Mouse (Mus musculus) heart, embryonic 15.5 days (tissue): Measurements from ENCODE around the gene Anks1b. TPM values are rescaled to one million over a fixed set of nuclear protein-coding genes. Genes with fewer than 3 reads are reported as not detected.

ENCODE experiments used
- ATAC-seq: fragments of 200-750 bp; cut with Nextera tagmentation; replicated peaks from 2 replicates; pipeline ENCODE4 v1.8.0; 2017; ENCODE audit warnings: low read depth, moderate TSS enrichment; ENCODE audit not compliant: insufficient number of reproducible peaks, insufficient read depth, low FRiP score
- H3K27ac ChIP-seq: fragments of 300-500 bp; sonication (generic); 2 replicates; pipeline ENCODE4 v1.5.1; 2015; ENCODE audit warnings: mild to moderate bottlenecking, inconsistent platforms
- H3K27me3 ChIP-seq: fragments of 300-500 bp; sonication (generic); 2 replicates; pipeline ENCODE4 v1.6.1; 2015; ENCODE audit warnings: inconsistent platforms
- H3K36me3 ChIP-seq: fragments of 300-500 bp; sonication (generic); 2 replicates; pipeline ENCODE4 v1.6.1; 2015; ENCODE audit warnings: mild to moderate bottlenecking, inconsistent platforms
- H3K4me1 ChIP-seq: fragments of 300-500 bp; sonication (generic); replicated peaks from 2 replicates; pipeline ENCODE4 v1.6.1; 2015; ENCODE audit warnings: inconsistent platforms
- H3K4me2 ChIP-seq: fragments of 300-500 bp; sonication (generic); 2 replicates; pipeline ENCODE4 v1.6.1; 2015; ENCODE audit warnings: inconsistent platforms, mild to moderate bottlenecking, moderate library complexity
- H3K4me3 ChIP-seq: fragments of 300-500 bp; sonication (generic); 2 replicates; pipeline ENCODE4 v1.5.1; 2015; ENCODE audit warnings: mild to moderate bottlenecking, inconsistent platforms
- H3K9ac ChIP-seq: fragments of 300-500 bp; sonication (generic); 2 replicates; pipeline ENCODE4 v1.6.1; 2015; ENCODE audit warnings: mild to moderate bottlenecking, inconsistent platforms
- H3K9me3 ChIP-seq: fragments of 300-500 bp; sonication (generic); replicated peaks from 2 replicates; pipeline ENCODE4 v1.6.1; 2016; ENCODE audit warnings: inconsistent platforms
- WGBS: fragments of 180-500 bp; shearing (Covaris S2); methylation state at CpG from one replicate; pipeline ENCODE4 v1.1.7; 2015; ENCODE audit warnings: mixed read lengths; 5-methylcytosine and 5-hydroxymethylcytosine counted together
- polyA plus RNA-seq: library from polyadenylated mRNA; unstranded; fragments of >200 nt; fragmentation: Nextera tagmentation; extraction: Ambion mirVana; gene quantifications from 2 replicates; pipeline ENCODE4 v1.2.1, GENCODE M21; 2015

Anks1b gene
- polyA plus RNA-seq, 1 experiment from 2014 or later, result 0.79 TPM

DNA sequence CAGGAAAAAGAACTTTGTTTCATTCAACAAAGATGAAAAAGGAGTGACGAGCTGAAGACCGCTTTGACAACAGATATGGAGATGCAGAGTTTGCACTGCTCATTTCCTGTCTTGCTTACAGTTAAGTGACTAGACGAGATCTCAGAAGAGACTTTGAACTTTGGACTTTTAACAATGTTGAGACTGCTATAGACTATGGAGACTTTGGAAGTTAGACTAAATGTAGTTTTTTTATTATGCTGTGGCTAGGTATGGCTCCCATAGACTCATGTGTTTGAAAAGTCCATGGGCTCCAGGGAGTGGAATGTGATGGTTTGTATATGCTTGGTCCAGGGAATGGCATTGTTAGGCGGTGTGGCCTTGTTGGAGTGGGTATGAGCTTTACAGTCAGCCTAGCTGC lies 1108.5 kb downstream of the Anks1b start:
- Histone ChIP-seq H3K36me3 (no peaks in the 10 kb centered on the region), H3K27ac (no peak overlapping the region), H3K4me2 (no peak overlapping the region), H3K4me3 (no peak overlapping the region), H3K27me3 (no peaks in the 10 kb centered on the region), H3K4me1 (peaks cover 11% of the 10 kb centered on the region), H3K9me3 (no peaks in the 10 kb centered on the region), H3K9ac (no peak overlapping the region)
- ATAC-seq, result no peak
- WGBS, result 72% methylated on average over 4 of the region's 4 CpGs

DNA sequence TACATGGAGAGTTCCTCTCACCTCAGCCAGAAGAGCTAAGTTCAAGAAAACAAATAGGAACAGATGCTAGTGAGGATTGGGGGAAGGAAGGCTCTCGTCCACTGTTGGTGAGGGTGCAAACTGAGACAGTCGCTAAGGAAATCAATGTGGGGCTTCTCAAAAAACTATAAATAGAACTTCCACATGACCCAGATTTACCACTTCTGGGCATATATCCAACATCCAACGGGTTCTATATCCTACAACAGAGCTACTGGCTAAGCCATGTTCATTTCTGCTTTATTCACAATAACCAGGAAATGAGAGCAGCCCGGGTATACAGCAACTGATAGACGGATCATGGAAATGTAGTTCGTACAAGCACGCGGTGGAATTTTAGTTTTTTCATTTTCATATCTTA lies 1109.7 kb downstream of the Anks1b start:
- no peak for ATAC-seq

DNA sequence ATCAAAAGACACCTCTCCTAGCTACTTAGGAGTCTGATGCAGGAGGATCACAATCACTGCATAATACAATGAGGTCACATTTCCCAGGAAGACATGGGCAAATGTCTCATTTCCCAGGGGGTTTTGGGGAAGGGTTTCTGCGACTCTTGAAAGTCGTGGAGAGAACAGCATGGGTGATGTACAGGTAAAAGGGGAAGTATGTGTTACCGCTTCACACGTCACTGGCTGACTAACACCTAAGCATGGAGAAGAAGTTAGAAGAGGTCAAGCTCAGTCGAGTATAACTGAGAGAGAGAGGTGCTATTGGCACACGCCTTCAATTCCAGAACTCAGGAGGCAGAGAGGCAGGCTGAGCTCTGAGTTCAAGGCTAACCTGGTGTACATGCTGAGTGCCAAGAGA lies 1117.0 kb downstream of the Anks1b start:
- Histone ChIP-seq H3K4me2 (no peak overlapping the region), H3K27ac (no peak overlapping the region), H3K27me3 (no peaks in the 10 kb centered on the region), H3K36me3 (peaks cover 14% of the 10 kb centered on the region; the same call in 1 of the 2 replicates), H3K4me1 (no peaks in the 10 kb centered on the region), H3K9ac (no peak overlapping the region), H3K9me3 (no peaks in the 10 kb centered on the region), H3K4me3 (no peak overlapping the region)
- ATAC-seq, result no peak
- WGBS, result 84% methylated on average over 6 of the region's 6 CpGs

More for the DNA sequence above, 1109.7 kb downstream of the Anks1b start:
- WGBS, result 53% methylated on average over 8 of the region's 8 CpGs
- H3K4me3 ChIP-seq, result no peak overlapping the region
- H3K27me3 ChIP-seq, result no peaks in the 10 kb centered on the region
- no peak overlapping the region for H3K9ac ChIP-seq
- peaks cover 11% of the 10 kb centered on the region for H3K4me1 ChIP-seq
- no peak overlapping the region for H3K27ac ChIP-seq
- no peaks in the 10 kb centered on the region for H3K9me3 ChIP-seq
- H3K4me2 ChIP-seq, result no peak overlapping the region
- no peaks in the 10 kb centered on the region for H3K36me3 ChIP-seq

DNA sequence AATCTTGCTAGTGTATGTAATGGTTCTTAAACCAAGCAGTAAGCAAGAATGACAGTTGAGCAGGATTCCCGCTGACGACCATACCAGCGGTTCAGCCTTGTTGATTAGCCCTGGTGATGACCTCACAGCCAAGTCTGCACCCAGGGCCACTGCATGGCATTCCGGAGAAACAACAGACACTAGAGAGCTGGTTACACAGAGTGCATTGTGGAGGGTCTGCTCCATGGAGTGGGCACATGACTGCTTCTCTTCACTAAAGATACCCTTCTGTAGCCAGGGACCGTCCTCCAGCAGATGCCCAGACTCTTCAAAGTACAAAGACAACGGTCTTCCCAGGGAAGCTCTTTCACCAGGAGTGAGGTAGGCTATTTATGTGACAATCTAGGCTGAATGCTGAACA lies 1118.9 kb downstream of the Anks1b start:
- H3K27me3 ChIP-seq, result no peaks in the 10 kb centered on the region
- WGBS, result 76% methylated on average over 6 of the region's 6 CpGs
- H3K4me1 ChIP-seq, result no peaks in the 10 kb centered on the region
- H3K9ac ChIP-seq, result no peak overlapping the region
- H3K36me3 ChIP-seq, result peaks cover 21% of the 10 kb centered on the region
- no peak overlapping the region for H3K4me3 ChIP-seq
- no peak for ATAC-seq
- H3K27ac ChIP-seq, result no peak overlapping the region
- H3K4me2 ChIP-seq, result no peak overlapping the region
- H3K9me3 ChIP-seq, result no peaks in the 10 kb centered on the region

DNA sequence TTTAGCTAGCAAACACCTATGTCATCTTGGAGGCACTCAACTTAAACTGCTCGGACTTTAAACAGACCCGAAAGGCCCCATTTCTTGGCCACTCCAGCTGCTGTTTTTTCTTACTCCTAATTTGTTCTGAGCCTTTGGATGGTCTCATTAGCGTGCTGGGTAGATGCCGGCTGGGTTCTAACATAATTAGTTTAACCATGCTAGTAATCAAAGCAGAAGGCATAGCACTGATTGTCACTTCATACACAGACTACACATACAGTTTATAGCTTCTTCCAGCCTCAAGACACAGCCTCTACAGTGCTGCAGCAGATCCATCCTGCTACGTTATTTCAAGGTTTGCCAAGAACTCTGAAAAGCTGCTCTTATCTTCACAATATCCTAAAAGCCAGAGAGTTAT lies 1120.6 kb downstream of the Anks1b start:
- peaks cover 27% of the 10 kb centered on the region for H3K36me3 ChIP-seq
- WGBS, result 85% methylated on average over 5 of the region's 5 CpGs
- no peak for ATAC-seq

DNA sequence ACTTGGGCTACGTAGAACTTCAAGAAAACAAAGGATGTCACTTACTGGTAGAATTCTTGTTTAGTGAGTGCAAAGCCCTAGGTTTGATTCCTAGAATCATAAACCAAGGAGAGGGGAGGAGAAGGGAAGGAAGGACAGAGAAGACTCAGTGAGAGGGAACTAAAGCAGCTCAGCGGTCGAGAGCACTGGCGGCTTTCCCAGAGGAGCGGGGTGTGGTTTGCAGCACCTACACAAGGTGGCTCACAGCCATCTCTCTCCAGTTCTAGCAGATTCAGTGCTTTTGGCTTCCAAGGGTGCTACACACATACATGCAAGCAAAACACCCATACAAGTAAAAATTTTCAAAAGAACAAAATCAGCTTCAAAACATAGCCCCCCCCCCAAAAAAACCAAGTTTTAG lies 1126.6 kb downstream of the Anks1b start:
- Histone ChIP-seq H3K9ac (no peak overlapping the region), H3K27ac (no peak overlapping the region), H3K36me3 (peaks cover 15% of the 10 kb centered on the region), H3K4me1 (no peaks in the 10 kb centered on the region), H3K9me3 (no peaks in the 10 kb centered on the region), H3K4me2 (no peak overlapping the region), H3K27me3 (no peaks in the 10 kb centered on the region), H3K4me3 (no peak overlapping the region)
- ATAC-seq, result no peak
- 59% methylated on average over 5 of the region's 5 CpGs for WGBS

More for the DNA sequence above, 1120.6 kb downstream of the Anks1b start:
- H3K27me3 ChIP-seq, result no peaks in the 10 kb centered on the region
- no peak overlapping the region for H3K4me2 ChIP-seq
- H3K4me3 ChIP-seq, result no peak overlapping the region
- H3K4me1 ChIP-seq, result no peaks in the 10 kb centered on the region
- H3K27ac ChIP-seq, result no peak overlapping the region
- no peak overlapping the region for H3K9ac ChIP-seq
- H3K9me3 ChIP-seq, result no peaks in the 10 kb centered on the region

DNA sequence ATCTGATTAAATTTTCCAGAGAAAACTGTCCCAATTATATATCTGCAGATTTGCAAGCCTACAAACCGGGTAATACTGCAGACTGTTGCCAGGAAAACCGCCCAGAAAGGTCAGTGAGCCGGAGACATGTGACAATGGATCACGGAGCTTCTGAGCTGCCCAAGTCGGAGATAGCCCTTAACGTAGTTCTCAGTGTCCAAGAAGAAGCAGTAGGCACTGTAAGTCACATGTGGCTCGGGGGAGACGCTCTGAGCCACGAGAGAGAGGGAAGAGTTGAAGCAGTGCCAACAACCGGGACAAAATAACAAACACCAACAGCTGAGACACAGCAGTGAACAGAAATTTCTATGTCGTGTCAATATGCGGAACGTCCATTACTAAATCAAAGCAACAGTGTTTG lies 1128.1 kb downstream of the Anks1b start:
- H3K27me3 ChIP-seq, result no peaks in the 10 kb centered on the region
- no peak overlapping the region for H3K9ac ChIP-seq
- H3K36me3 ChIP-seq, result peaks cover 14% of the 10 kb centered on the region
- no peak for ATAC-seq
- WGBS, result 75% methylated on average over 13 of the region's 13 CpGs
- no peaks in the 10 kb centered on the region for H3K9me3 ChIP-seq
- H3K27ac ChIP-seq, result no peak overlapping the region
- H3K4me2 ChIP-seq, result no peak overlapping the region
- no peak overlapping the region for H3K4me3 ChIP-seq
- no peaks in the 10 kb centered on the region for H3K4me1 ChIP-seq

DNA sequence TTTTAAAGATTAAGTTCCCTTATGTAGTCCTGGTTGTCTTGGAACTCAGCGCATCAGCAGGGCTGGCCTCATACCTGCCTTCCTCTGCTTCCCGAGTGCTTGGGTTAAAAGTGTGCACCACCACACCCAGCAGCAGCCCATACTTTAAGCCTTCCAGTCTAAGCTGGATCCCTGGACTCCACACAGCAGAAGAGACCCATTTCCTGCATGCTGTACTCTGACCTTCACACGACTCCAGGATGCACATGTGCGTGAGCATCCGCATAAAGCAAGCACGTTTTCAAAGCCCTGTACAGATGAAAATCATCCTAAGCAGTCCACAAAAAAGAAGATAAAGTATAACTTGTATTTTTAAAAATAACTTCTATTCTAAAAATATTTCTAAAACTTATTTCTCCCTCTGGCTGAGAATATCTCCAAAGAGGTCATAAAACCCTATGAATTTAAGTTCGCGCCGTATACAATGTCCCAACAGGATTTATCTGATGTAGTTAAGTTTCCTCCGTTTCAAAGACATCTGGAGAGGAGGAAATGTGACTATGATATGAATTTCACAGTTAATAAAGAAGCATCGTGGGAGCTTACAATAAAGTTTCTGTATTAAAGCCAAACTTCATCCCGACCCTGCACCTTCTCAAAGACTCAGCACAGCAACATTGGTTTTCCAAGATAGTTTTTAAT lies 1132.7 kb downstream of the Anks1b start:
- no peak overlapping the region for H3K27ac ChIP-seq
- no peak for ATAC-seq
- H3K27me3 ChIP-seq, result no peaks in the 10 kb centered on the region
- H3K4me3 ChIP-seq, result no peak overlapping the region
- no peak overlapping the region for H3K9ac ChIP-seq
- H3K36me3 ChIP-seq, result peaks cover 16% of the 10 kb centered on the region
- H3K9me3 ChIP-seq, result no peaks in the 10 kb centered on the region
- H3K4me1 ChIP-seq, result no peaks in the 10 kb centered on the region
- no peak overlapping the region for H3K4me2 ChIP-seq
- 78% methylated on average over 12 of the region's 12 CpGs for WGBS

Other genes with a start within 250 kb of the Anks1b start
- gene Scyl2, start 187.2 kb upstream of the Anks1b start, polyA plus RNA-seq, result 3.9 and 4.3 TPM in 2 replicates
- gene Actr6, start 141.2 kb upstream of the Anks1b start, polyA plus RNA-seq, result 25.0 and 26.8 TPM in 2 replicates
- gene Uhrf1bp1l, start 128.5 kb upstream of the Anks1b start, polyA plus RNA-seq, result 18.0 and 19.2 TPM in 2 replicates